Mouse (Mus musculus) ES-Bruce4 (cell line): ENCODE measurements at regions not wholly inside any gene's neighbourhood (a gene's known extent, or its start where the extent isn't known, plus 50 kb on each side); places are given as distances from the start of the nearest gene placed in this dataset.
"Not testable (repeated sequence)": the region's sequence is repeated elsewhere in the genome, so short reads cannot be mapped to it uniquely, and the experiment has no call there.

Experiments
- H3K27ac ChIP-seq: 2 replicates; pipeline ENCODE4 v1.5.1; 2012; ENCODE audit warnings: low read length, inconsistent platforms; ENCODE audit not compliant: insufficient read depth
- H3K27me3 ChIP-seq: 2 replicates; pipeline ENCODE4 v1.6.1; 2012; ENCODE audit warnings: mild to moderate bottlenecking, low read length, inconsistent platforms; ENCODE audit not compliant: control insufficient read depth, poor library complexity, insufficient read depth, severe bottlenecking
- H3K36me3 ChIP-seq: 2 replicates; pipeline ENCODE4 v1.6.1; 2012; ENCODE audit warnings: inconsistent platforms, mild to moderate bottlenecking, low read length, moderate library complexity; ENCODE audit not compliant: control insufficient read depth, poor library complexity, insufficient read depth, severe bottlenecking
- H3K4me1 ChIP-seq: one replicate; pipeline ENCODE4 v1.8.1; 2011; ENCODE audit warnings: low read length; ENCODE audit not compliant: control insufficient read depth, insufficient read depth
- H3K4me3 ChIP-seq: 2 replicates; pipeline ENCODE4 v1.5.1; 2011; ENCODE audit warnings: low read depth, mild to moderate bottlenecking, low read length
- H3K9ac ChIP-seq: 2 replicates; pipeline ENCODE4 v1.6.1; 2012; ENCODE audit warnings: low read depth, mild to moderate bottlenecking, inconsistent platforms; ENCODE audit not compliant: poor library complexity, severe bottlenecking
- H3K9me3 ChIP-seq: replicated peaks from 2 replicates; pipeline ENCODE4 v1.6.1; 2012; ENCODE audit warnings: mild to moderate bottlenecking, low read length, inconsistent platforms; ENCODE audit not compliant: control insufficient read depth, poor library complexity, insufficient read depth, severe bottlenecking
- CTCF ChIP-seq: IDR thresholded peaks from one replicate; pipeline ENCODE4 v1.8.1; 2011; ENCODE audit warnings: low read depth, low read length
- EP300 ChIP-seq: IDR thresholded peaks from 2 replicates; pipeline ENCODE4 v1.6.1; 2011; ENCODE audit warnings: low read depth, low read length; ENCODE audit not compliant: insufficient read depth
- POLR2A ChIP-seq: IDR thresholded peaks from one replicate; pipeline ENCODE4 v1.8.1; 2011; ENCODE audit warnings: low read length; ENCODE audit not compliant: insufficient read depth

DNA sequence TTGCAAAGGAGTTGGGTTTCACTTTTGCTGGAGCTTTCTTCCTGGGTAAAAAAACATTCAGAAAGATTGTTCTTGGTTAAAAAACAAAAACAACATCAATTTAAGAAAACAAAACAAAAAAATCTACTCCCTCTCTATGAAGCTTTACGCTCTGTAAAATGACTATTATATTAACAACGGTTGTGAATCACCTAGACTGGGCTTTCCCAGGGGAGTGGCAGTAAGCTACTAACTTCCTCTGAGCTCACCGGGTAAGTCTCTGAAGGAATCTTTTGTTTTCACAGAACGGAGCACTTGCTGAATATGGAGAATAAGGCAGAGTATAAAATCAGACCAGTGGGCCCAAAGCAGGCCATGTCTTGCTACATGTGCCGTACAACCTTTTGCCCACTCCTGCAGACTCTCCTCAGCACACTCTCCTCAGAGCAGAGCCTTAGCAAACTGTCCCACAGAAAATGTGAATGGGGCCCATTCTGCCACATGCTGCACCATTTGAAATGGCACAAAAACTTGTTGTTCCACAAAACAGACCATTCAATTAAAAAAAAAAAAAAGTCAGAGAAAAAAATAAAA is 133.2 kb upstream of the Mad2l1 start:
- no peak overlapping the region for H3K27ac ChIP-seq
- no peaks in the 10 kb centered on the region for H3K9me3 ChIP-seq
- no peaks in the 10 kb centered on the region for H3K4me1 ChIP-seq
- H3K4me3 ChIP-seq: no peak overlapping the region
- no peaks in the 10 kb centered on the region for H3K36me3 ChIP-seq
- TF ChIP-seq POLR2A: no peak
- TF ChIP-seq CTCF: no peak
- no peak for TF ChIP-seq EP300
- no peak overlapping the region for H3K9ac ChIP-seq
- H3K27me3 ChIP-seq: no peaks in the 10 kb centered on the region

DNA sequence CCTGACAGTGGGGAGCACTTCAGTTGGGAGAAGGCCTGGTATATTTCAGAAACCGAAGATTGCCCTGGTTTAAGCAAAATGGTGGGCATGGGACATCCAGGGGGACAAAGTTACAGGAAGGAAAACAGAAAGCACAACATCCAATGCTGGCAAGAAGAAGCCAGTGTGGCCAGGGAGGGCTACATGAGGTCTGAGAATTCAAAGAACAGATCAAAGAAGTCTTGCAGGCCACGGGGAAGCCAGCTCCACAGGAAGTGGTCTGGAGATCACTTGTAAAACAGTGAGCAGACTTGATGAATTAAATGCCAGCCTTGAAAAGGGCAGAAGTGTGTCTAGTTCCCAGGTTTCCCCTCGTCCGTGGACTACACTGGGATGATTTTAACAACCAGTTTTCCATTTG is 120.4 kb upstream of the Mad2l1 start:
- no peaks in the 10 kb centered on the region for H3K9me3 ChIP-seq
- H3K27me3 ChIP-seq: no peaks in the 10 kb centered on the region
- no peaks in the 10 kb centered on the region for H3K4me1 ChIP-seq
- H3K27ac ChIP-seq: no peak overlapping the region
- TF ChIP-seq CTCF (no peak), EP300 (no peak), POLR2A (no peak)
- H3K4me3 ChIP-seq: no peak overlapping the region
- H3K9ac ChIP-seq: no peak overlapping the region
- no peaks in the 10 kb centered on the region for H3K36me3 ChIP-seq

DNA sequence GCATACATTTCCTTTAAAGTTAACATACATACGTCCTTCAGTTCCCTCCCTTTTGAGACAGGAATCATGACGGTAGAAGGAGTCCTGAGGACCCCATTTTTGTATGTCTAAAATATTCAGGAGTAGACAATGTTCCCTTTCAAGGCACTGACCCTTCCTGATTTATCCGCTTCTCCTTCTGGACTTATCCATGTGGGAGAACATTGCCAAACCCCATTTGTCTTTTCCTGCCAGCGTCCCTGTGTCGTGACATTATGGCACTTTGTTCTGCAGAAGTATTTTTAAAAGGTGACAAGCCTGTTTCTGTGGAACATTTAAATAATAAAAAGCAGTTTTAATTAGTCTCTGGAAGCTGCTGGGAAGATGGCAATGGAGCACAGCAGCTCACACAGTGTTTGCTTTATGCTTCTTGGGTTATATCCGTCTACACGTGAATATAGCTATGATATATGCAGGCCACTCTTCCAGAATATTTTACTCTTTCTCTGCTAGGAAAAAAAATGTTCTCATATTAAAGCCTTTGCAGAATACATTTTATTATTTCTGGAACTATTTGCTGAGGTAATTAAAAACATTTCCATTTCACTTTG is 115.6 kb upstream of the Mad2l1 start:
- Histone ChIP-seq H3K9ac (no peak overlapping the region), H3K27me3 (no peaks in the 10 kb centered on the region), H3K4me1 (no peaks in the 10 kb centered on the region), H3K27ac (no peak overlapping the region), H3K9me3 (no peaks in the 10 kb centered on the region), H3K4me3 (no peak overlapping the region), H3K36me3 (no peaks in the 10 kb centered on the region)
- TF ChIP-seq EP300 (no peak), POLR2A (no peak), CTCF (no peak)

DNA sequence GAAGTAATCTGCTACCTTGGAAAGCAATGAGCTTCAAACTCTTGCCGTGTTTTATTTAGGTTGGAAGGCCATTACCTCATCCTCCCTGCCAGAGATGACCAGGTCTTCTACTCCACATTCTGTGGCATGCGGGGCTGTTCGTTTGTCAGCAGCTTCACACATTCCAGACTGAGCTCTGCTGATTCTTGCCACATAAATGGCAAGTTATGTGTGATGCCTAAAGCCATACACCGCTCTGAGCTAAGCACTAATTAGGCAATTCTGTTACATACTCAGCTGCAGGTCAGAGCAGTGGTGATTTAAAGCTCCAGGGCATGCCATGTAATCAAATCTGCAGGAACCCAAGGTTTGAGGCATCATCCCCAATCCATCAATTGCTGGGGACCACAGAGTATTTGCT is 106.8 kb upstream of the Mad2l1 start:
- H3K27ac ChIP-seq: no peak overlapping the region
- TF ChIP-seq POLR2A (no peak), EP300 (no peak), CTCF (no peak)
- no peaks in the 10 kb centered on the region for H3K36me3 ChIP-seq

DNA sequence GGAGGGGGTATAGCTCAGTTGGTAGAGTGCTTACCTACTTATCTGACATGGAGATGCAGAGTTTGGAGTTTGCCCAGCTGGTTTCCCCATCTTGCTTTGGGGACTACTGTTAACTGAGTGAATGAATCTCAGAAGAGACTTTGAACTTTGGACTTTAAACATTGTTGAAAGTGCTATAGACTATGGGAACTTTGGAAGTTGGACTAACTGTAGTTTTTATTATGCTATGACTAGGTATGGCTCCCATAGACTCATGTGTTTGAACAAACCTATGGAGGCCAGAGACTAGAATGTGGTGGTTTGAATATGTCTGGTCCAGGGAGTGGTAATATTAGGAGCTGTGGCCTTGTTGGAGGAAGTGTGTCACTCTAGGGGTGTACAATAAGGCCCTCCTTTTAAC is 84.8 kb upstream of the Mad2l1 start:
- not testable (repeated sequence) for H3K27ac ChIP-seq, H3K36me3 ChIP-seq, H3K9me3 ChIP-seq, H3K9ac ChIP-seq, H3K27me3 ChIP-seq, H3K4me3 ChIP-seq, H3K4me1 ChIP-seq

More for the DNA sequence above, 106.8 kb upstream of the Mad2l1 start:
- Histone ChIP-seq H3K9ac (no peak overlapping the region), H3K4me3 (no peak overlapping the region), H3K27me3 (no peaks in the 10 kb centered on the region), H3K9me3 (no peaks in the 10 kb centered on the region), H3K4me1 (no peaks in the 10 kb centered on the region)

DNA sequence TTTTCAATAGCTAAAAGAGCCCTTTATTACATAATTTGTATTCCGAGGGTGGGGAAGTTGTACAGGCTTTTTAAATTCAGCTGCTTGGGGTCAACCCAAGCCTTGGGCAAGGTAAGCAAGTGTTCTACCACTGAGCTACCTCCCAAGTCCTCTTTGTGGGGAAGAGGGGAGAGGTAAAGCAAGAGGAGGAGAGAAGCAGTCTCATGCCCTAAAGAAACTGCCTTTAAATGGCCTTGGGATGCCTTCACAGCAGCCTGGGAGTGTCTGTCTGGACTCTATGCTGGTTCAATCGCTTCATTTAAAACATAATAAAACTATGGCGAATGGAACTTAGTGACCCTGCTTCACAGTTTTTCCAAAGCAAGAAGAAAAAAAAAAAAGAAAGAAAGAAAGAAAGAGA is 77.0 kb upstream of the Mad2l1 start:
- peak; percentile 81; the same call in 1 of the 2 replicates for TF ChIP-seq EP300
- TF ChIP-seq POLR2A: no peak
- Histone ChIP-seq H3K9me3 (no peaks in the 10 kb centered on the region), H3K9ac (no peak overlapping the region), H3K4me1 (no peaks in the 10 kb centered on the region), H3K27ac (peak overlapping the region; percentile 65; the same call in 1 of the 2 replicates), H3K27me3 (no peaks in the 10 kb centered on the region), H3K4me3 (no peak overlapping the region), H3K36me3 (no peaks in the 10 kb centered on the region)
